Mouse (Mus musculus) G1E-ER4 (cell line): ENCODE data around the gene Clec5a. TPM values are rescaled to one million over a fixed set of nuclear protein-coding genes. Genes with fewer than 3 reads are reported as not detected.

Source experiments
- GATA1 ChIP-seq: IDR thresholded peaks from one replicate; pipeline ENCODE4 v1.8.0; 2012; ENCODE audit warnings: low read length, inconsistent platforms
- polyA plus RNA-seq: library from polyadenylated mRNA; stranded (reverse); fragments of >175 nt; gene quantifications from 2 replicates; pipeline ENCODE4 v1.2.3, GENCODE M21; 2012

The Clec5a gene
- polyA plus RNA-seq, result not detected in 2 replicates

DNA sequence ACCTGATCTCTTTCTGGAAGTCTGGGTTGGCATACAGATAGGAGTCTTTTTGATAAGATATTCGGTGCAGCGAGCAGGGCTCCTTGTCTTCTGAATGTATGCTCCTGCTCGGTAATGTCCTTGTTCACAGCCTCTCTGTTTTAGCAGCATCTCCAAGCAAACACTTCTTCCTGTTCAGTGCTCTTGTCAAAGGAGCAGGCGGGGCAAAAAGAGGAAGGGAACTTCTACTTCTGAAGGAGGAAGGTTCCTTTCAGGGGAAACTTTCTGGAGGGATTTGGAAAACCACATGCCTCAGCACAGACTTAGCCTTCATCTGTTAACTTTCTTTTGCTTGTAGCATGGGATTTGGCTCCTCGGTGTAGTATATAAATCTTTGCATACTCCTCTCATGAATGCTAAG, at the start of gene Clec5a:
TSS of gene Clec5a (minus strand) at position 177 of the 400 bp plus-strand sequence.
- TF ChIP-seq GATA1, result no peak

DNA sequence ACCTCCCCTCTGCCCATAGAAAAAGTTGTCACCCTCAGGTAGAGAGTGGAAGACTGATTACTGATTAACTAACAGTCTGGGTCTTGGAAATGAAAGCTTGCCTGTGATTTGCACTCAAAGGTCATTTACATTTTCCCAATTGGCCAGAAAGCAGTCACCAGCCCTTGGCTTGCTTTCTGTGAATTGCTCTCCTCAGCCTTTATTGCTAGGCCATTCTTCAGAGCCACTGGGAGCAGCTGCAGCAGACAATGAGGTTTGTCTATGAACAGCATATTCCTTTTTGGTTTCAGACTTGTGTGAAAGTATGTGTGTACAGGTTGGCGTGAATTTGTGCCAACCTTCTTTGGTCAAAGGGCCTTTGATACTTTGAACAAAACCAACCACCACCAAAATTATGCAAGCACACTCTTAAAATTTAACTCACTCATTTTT, 49.0 kb upstream of the Clec5a start:
- no peak for TF ChIP-seq GATA1

DNA sequence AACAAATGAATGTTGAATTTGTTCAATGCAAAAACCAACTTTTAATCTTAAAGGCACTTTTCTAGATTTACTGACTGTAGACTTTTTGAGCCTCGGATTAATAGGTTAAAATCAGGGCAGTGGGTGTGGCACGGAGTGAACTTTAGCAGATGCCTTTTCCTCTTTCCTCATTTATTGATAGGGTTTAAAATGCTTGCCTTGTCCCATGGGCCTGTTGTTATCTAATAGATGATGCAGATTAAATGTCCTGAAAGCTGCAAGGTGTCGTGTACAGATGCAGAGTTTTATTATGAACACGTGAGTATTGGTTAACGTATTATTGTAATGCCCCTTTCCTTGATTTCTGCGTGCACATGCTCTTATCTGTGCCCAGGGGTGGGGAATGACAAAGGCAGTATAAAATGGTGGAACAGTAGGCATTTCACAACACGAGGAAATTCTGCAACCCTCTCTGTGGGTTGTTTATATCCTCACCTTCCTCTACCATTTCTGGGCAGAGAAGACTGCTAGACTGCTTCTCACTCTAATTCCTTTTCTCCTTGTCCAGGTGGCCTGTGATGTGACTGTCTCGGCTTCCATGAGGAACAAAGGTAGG, 42.9 kb upstream of the Clec5a start, which contains the start of gene Mgam:
TSS of gene Mgam (plus strand) at position 426 of the 595 bp plus-strand sequence.
- no peak for TF ChIP-seq GATA1

DNA sequence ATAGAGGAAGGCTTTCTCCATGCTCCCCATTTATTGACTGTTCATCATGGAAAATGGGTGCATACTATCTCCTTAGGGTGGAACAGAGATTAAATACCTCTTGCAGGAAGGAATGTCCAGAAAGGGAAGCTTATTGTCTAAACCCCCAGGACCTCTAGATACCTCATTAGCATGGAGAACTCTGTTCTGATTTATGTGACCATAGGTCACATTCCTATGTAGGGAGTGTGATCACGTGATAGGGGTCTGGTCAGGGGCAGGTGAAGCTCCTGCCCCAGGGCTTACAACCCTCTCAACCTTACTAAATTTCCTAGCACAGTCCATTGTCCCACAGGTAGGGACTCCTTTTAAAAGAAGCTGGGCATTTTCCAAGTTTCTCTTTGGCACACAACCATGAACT, 40.5 kb upstream of the Clec5a start:
- TF ChIP-seq GATA1, result no peak

DNA sequence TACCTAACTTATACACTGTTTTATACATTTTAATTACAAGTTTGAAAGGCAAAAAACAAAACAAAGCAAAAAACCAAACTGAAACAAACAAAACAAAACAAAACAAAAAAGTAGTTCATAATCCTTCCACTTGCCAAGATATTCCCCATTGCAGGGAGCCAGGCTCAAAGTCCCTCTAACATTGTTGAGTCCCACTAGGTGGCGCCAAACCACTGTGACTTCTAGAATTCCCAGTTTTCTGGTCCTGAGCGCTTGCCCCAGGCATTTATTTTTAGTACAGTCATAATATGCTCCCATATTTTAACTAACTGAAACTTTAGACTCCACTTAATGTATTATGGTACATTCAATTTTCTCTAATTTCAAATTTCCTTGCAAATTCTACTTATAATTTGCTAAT, 32.3 kb upstream of the Clec5a start:
- no peak for TF ChIP-seq GATA1

- TF ChIP-seq GATA1, result no peak
Observed at GRCm38 (mm10) chr6:40613260-40613852, 27.7 kb upstream of the Clec5a start, which contains the start of gene Tas2r138. TSS of gene Tas2r138 (minus strand) at chr6:40613310.

- TF ChIP-seq GATA1, result no peak
Observed at GRCm38 (mm10) chr6:40610244-40610643, 24.6 kb upstream of the Clec5a start.

DNA sequence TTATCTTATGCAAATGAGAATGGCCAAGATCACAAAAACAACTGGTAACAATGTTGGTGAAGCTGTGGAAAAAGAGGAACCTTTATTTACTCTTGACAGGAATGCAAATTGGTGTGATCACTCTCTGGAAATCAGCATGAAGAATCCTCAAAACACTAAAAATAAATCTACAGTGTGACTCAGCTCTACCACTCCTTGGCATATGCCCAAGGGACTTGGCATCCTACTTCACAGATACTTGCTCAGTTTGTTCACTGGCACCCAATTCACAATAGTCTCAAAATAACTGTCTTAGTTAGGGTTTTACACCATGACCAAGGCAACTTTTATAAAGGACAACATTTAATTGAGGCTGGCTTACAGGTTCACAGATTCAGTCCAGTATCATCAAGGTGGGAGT, 21.8 kb upstream of the Clec5a start:
- no peak for TF ChIP-seq GATA1

DNA sequence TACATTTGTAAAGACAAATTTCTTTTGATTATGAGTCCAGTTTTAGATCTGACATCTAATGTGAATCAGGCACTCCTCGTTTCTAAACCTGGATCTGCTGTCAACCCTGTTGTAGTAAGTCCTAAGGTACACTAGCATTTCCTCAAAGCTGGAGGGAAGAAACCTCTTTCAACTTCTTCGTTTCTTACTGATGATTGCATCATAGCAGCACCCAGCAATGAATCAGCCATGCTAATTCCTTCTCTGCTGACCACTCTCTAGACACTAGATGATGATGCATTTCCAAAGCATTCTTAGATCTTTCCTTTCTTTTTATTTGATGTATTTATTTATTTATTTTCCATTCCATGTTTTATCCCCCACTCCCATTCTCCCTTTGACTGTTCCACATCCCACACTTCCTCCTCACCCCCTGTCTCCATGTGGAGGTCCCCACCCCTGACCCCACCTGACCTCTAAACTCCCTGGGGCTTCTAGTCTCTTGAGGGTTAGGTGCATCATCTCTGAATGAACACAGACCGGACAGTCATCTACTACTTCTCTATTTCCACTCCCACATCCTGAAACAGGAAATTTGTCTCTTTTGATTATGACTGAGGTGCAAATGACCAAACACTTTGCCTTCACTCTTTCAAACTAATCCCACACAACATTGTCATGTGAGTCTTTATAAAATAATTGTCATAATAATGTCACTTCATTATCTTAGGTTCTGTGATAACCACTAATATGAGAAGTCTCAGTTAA, 9.4 kb upstream of the Clec5a start:
- no peak for TF ChIP-seq GATA1

DNA sequence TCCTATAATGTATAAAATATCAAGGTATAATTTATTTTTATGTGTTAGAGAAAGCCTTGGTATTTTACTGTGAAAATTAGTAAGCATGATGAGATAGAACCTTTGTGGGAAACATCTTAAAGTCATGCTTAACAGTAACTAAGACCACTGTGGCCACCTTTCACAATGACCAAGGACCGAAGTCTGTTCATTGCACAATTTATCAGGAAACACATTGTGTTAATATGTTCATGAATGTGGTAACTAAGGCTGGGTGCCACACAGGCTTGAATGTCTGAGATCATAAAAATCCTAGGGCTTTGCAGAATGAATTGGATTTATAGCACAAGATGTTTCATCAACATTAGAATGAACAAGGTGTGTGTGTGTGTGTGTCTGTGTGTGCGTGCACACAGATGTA, 2.7 kb upstream of the Clec5a start:
- TF ChIP-seq GATA1, result no peak

- TF ChIP-seq GATA1, result no peak
Observed at GRCm38 (mm10) chr6:40584336-40584735, 1.3 kb downstream of the Clec5a start.

GRCm38 (mm10) chr6:40576305-40576704, 9.3 kb downstream of the Clec5a start:
- no peak for TF ChIP-seq GATA1

GRCm38 (mm10) chr6:40573618-40574017, 12.0 kb downstream of the Clec5a start:
- no peak for TF ChIP-seq GATA1

- no peak for TF ChIP-seq GATA1
Observed at GRCm38 (mm10) chr6:40569187-40569586, 16.4 kb downstream of the Clec5a start, which contains the start of gene Olfr460. TSS of gene Olfr460 (plus strand) at chr6:40569487.

DNA sequence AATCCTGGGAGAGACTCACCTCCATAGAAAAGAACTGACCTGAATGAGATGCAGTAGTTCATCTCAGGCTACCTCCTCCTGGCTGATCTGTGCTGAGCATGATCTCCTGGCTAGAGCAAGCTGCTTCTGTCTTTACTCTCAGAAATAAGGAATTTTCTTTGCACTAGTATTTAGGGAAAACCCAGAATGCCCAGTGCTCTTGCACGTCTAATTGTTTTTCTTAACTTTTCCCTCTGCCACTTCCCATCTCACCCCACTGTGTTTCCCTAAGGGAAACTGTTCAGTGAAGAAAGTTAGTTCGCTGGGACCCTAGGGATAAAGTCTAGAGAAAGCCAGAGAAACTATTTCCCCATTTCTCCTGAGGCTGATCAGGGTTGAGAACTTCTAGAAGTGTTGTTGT, 30.7 kb downstream of the Clec5a start, which contains the start of gene Olfr461:
TSS of gene Olfr461 (minus strand) at position 101 of the 400 bp plus-strand sequence.
- no peak for TF ChIP-seq GATA1

DNA sequence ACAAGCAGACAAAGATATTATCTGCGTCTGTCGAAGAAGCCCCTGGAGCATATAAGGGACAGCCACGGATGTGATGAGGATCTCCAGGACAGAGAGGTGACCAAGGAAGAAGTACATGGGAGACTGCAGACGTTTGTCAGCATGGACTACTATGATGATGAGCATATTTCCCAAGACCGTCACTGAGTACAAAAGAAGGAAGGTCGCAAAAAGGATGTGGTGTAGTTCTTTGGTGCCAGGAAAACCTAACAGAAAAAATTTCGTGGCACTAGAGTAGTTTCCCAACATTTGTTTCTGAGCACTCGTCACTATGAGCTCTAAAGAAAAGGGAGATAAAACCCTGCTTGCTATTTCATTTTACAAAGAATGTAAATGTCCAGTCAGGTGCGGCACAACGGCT, 40.9 kb downstream of the Clec5a start:
- no peak for TF ChIP-seq GATA1

Other genes starting within 250 kb of the Clec5a start
- gene E330009J07Rik, start 149.7 kb downstream of the Clec5a start, polyA plus RNA-seq, result 0.10 and 0.17 TPM in 2 replicates
- not detected in 2 replicates for gene Wee2, start 146.7 kb downstream of the Clec5a start, polyA plus RNA-seq
- 13.7 and 20.0 TPM in 2 replicates for gene Ssbp1, start 114.5 kb downstream of the Clec5a start, polyA plus RNA-seq
- not detected in 2 replicates for gene Tas2r137, start 94.6 kb downstream of the Clec5a start, polyA plus RNA-seq
- not detected in 2 replicates for gene Tas2r108, start 92.3 kb downstream of the Clec5a start, polyA plus RNA-seq
- not detected in 2 replicates for gene Prss37, start 66.3 kb downstream of the Clec5a start, polyA plus RNA-seq
- not detected in 2 replicates for gene Olfr461, start 30.8 kb downstream of the Clec5a start, polyA plus RNA-seq
- not detected in 2 replicates for gene Olfr460, start 16.3 kb downstream of the Clec5a start, polyA plus RNA-seq
- not detected in 2 replicates for gene Tas2r138, start 27.5 kb upstream of the Clec5a start, polyA plus RNA-seq
- not detected in 2 replicates for gene Mgam, start 43.0 kb upstream of the Clec5a start, polyA plus RNA-seq